Mouse (Mus musculus) layer of hippocampus, adult 2 months (tissue): Measurements from ENCODE around the gene Olfr1204. TPM values are rescaled to one million over a fixed set of nuclear protein-coding genes. Genes with fewer than 3 reads are reported as not detected.

Experiments
- DNase-seq, 2 experiments: peaks; one replicate each; pipeline ENCODE4 v3.0.0; 2022; ENCODE audit warnings: low spot score in 2 of 2
- H3K27ac ChIP-seq: fragments of 200-600 bp; 2 replicates; pipeline ENCODE4 v1.8.1; 2022
- H3K4me3 ChIP-seq: fragments of 200-600 bp; 2 replicates; pipeline ENCODE4 v1.8.1; 2022; ENCODE audit warnings: mild to moderate bottlenecking
- CTCF ChIP-seq: fragments of 200-600 bp; conservative IDR thresholded peaks from 2 replicates; pipeline ENCODE4 v1.8.1; 2022; ENCODE audit warnings: antibody characterized with exemption, mild to moderate bottlenecking, moderate library complexity
- long read RNA-seq, 2 experiments: library from polyadenylated mRNA; stranded (forward); transcript quantifications; one replicate each; pipeline ENCODE4 v2.0.0; 2021; ENCODE audit warnings: borderline mapping rate in 2 of 2
- total RNA-seq, 2 experiments: library from RNA; stranded (reverse); gene quantifications; 2 replicates each; pipeline ENCODE4 v1.2.3; 2021

Gene Olfr1204
- not detected for total RNA-seq
- long read RNA-seq, experiment 1: 0 reads
- long read RNA-seq, experiment 2: 0 reads

- DNase-seq: no peak
- Histone ChIP-seq H3K4me3 (no peak within 1 kb of the TSS), H3K27ac (no peak within 1 kb of the TSS)
- TF ChIP-seq CTCF: no peak
These were observed at the start of gene Olfr1204 for GRCm38 (mm10) chr2:88848992-88849391. Gene Olfr1204 (plus strand): TSS chr2:88849292.

GRCm38 (mm10) chr2:88814196-88814595 is 34.9 kb upstream of the Olfr1204 start, which contains the start of gene Olfr1202:
Gene Olfr1202 (plus strand): TSS chr2:88814496.
- Histone ChIP-seq H3K27ac (no peak within 1 kb of the TSS), H3K4me3 (no peak within 1 kb of the TSS)
- DNase-seq: no peak
- no peak for TF ChIP-seq CTCF

GRCm38 (mm10) chr2:88829437-88829836 is 19.7 kb upstream of the Olfr1204 start, which contains the start of gene Olfr1205:
Gene Olfr1205 (plus strand): TSS chr2:88829737.
- DNase-seq: no peak
- H3K27ac ChIP-seq: no peak within 1 kb of the TSS
- H3K4me3 ChIP-seq: no peak within 1 kb of the TSS
- no peak for TF ChIP-seq CTCF

GRCm38 (mm10) chr2:88838477-88838876 is 10.6 kb upstream of the Olfr1204 start:
- Histone ChIP-seq H3K27ac (no peak overlapping the region), H3K4me3 (no peak overlapping the region)
- DNase-seq: no peak
- no peak for TF ChIP-seq CTCF

GRCm38 (mm10) chr2:88862931-88863330 is 13.8 kb downstream of the Olfr1204 start, which contains the start of gene Olfr1206:
Gene Olfr1206 (plus strand): TSS chr2:88863231.
- no peak for TF ChIP-seq CTCF

GRCm38 (mm10) chr2:88902211-88902610 is 53.1 kb downstream of the Olfr1204 start, which contains the start of gene Olfr1208:
Gene Olfr1208 (minus strand): TSS chr2:88902311.
- DNase-seq: no peak
- H3K4me3 ChIP-seq: no peak within 1 kb of the TSS
- no peak for TF ChIP-seq CTCF
- no peak within 1 kb of the TSS for H3K27ac ChIP-seq

More at GRCm38 (mm10) chr2:88862931-88863330, 13.8 kb downstream of the Olfr1204 start, which contains the start of gene Olfr1206:
- Histone ChIP-seq H3K4me3 (no peak within 1 kb of the TSS), H3K27ac (no peak within 1 kb of the TSS)
- DNase-seq: no peak

Other genes starting within 250 kb of the Olfr1204 start
- gene Olfr1191-ps1, start 208.8 kb upstream of the Olfr1204 start, total RNA-seq: under 1 TPM in 1 of 2 experiments, not detected in 1; 0.08 TPM
- gene Olfr1192-ps1, start 200.8 kb upstream of the Olfr1204 start, total RNA-seq: not detected
- not detected for gene Olfr1193, start 173.7 kb upstream of the Olfr1204 start, total RNA-seq
- not detected for gene Olfr1195, start 160.1 kb upstream of the Olfr1204 start, total RNA-seq
- not detected for gene Olfr1196, start 144.7 kb upstream of the Olfr1204 start, total RNA-seq
- not detected for gene Olfr1197, start 116.9 kb upstream of the Olfr1204 start, total RNA-seq
- gene Olfr1198, start 97.9 kb upstream of the Olfr1204 start, total RNA-seq: not detected
- gene Olfr1199, start 88.8 kb upstream of the Olfr1204 start, total RNA-seq: not detected
- not detected for gene Olfr1200, start 78.8 kb upstream of the Olfr1204 start, total RNA-seq
- not detected for gene Olfr1201, start 56.3 kb upstream of the Olfr1204 start, total RNA-seq
- gene Olfr1202, start 34.8 kb upstream of the Olfr1204 start, total RNA-seq: not detected
- gene Olfr1205, start 19.6 kb upstream of the Olfr1204 start, total RNA-seq: not detected
- not detected for gene Olfr1206, start 13.9 kb downstream of the Olfr1204 start, total RNA-seq
- gene Olfr1208, start 53.0 kb downstream of the Olfr1204 start, total RNA-seq: not detected
- gene Olfr1209, start 65.9 kb downstream of the Olfr1204 start, total RNA-seq: not detected
- not detected for gene Olfr1211, start 88.8 kb downstream of the Olfr1204 start, total RNA-seq
- gene Olfr1212, start 104.7 kb downstream of the Olfr1204 start, total RNA-seq: not detected
- gene Gm13762, start 131.0 kb downstream of the Olfr1204 start, total RNA-seq: not detected
- not detected for gene Olfr1214, start 143.4 kb downstream of the Olfr1204 start, total RNA-seq
- not detected for gene Olfr1215, start 157.7 kb downstream of the Olfr1204 start, total RNA-seq
- gene Olfr1216, start 169.0 kb downstream of the Olfr1204 start, total RNA-seq: not detected
- not detected for gene Olfr1217, start 182.8 kb downstream of the Olfr1204 start, total RNA-seq
- gene Olfr1218, start 211.9 kb downstream of the Olfr1204 start, total RNA-seq: not detected
- gene Olfr1219, start 234.2 kb downstream of the Olfr1204 start, total RNA-seq: not detected